Mouse (Mus musculus): ENCODE results near the gene Oas1a.
A peak's percentile ranks its signal among the peaks of the same experiment; 100 is the strongest.
"Not testable (repeated sequence)": the region's sequence is repeated elsewhere in the genome, so short reads cannot be mapped to it uniquely, and the experiment has no call there.

The Oas1a gene

GRCm38 (mm10) chr5:120906791-120907733, at the start of gene Oas1a:
Gene Oas1a (minus strand): TSS chr5:120907521.
- DNase-seq (ENCODE audit: low spot score in 2 of 2): peak in 1 of 2 experiments; percentile 47

GRCm38 (mm10) chr5:120953974-120954373, 46.7 kb upstream of the Oas1a start:
- no peak for DNase-seq (ENCODE audit: low spot score in 2 of 2)

GRCm38 (mm10) chr5:120952242-120952770, 45.0 kb upstream of the Oas1a start:
- no peak for DNase-seq (ENCODE audit: low spot score in 2 of 2)

- DNase-seq (ENCODE audit: low spot score in 2 of 2): no peak
Measured at GRCm38 (mm10) chr5:120942076-120942475, 34.8 kb upstream of the Oas1a start.

- DNase-seq (ENCODE audit: low spot score in 2 of 2): no peak
Measured at GRCm38 (mm10) chr5:120938586-120938985, 31.3 kb upstream of the Oas1a start.

- no peak for DNase-seq (ENCODE audit: low spot score in 2 of 2)
Measured at GRCm38 (mm10) chr5:120937841-120938240, 30.5 kb upstream of the Oas1a start.

- DNase-seq (ENCODE audit: low spot score in 2 of 2): no peak
Measured at GRCm38 (mm10) chr5:120933966-120934365, 26.6 kb upstream of the Oas1a start.

GRCm38 (mm10) chr5:120927036-120927435, 19.7 kb upstream of the Oas1a start:
- no peak for DNase-seq (ENCODE audit: low spot score in 2 of 2)

GRCm38 (mm10) chr5:120926311-120926710, 19.0 kb upstream of the Oas1a start:
- DNase-seq (ENCODE audit: low spot score in 2 of 2): not testable (repeated sequence)

GRCm38 (mm10) chr5:120924520-120924919, 17.2 kb upstream of the Oas1a start:
- not testable (repeated sequence) for DNase-seq (ENCODE audit: low spot score in 2 of 2)

- no peak for DNase-seq (ENCODE audit: low spot score in 2 of 2)
Measured at GRCm38 (mm10) chr5:120923969-120924368, 16.6 kb upstream of the Oas1a start.

GRCm38 (mm10) chr5:120920296-120920695, 13.0 kb upstream of the Oas1a start:
- no peak for DNase-seq (ENCODE audit: low spot score in 2 of 2)

- DNase-seq (ENCODE audit: low spot score in 2 of 2): not testable (repeated sequence)
Measured at GRCm38 (mm10) chr5:120919156-120919935, 12.0 kb upstream of the Oas1a start.

GRCm38 (mm10) chr5:120914204-120914603, 6.9 kb upstream of the Oas1a start, which contains the start of gene Oas1d:
Gene Oas1d (plus strand): TSS chr5:120914536.
- DNase-seq (ENCODE audit: low spot score in 2 of 2): not testable (repeated sequence)

- peak in 1 of 2 experiments; percentile 32 for DNase-seq (ENCODE audit: low spot score in 2 of 2)
Measured at GRCm38 (mm10) chr5:120908196-120908920, 1.0 kb upstream of the Oas1a start.

- DNase-seq (ENCODE audit: low spot score in 2 of 2): no peak
Measured at GRCm38 (mm10) chr5:120902056-120902455, 5.3 kb downstream of the Oas1a start.

- DNase-seq (ENCODE audit: low spot score in 2 of 2): no peak
Measured at GRCm38 (mm10) chr5:120900666-120901065, 6.7 kb downstream of the Oas1a start.

GRCm38 (mm10) chr5:120898726-120899125, 8.6 kb downstream of the Oas1a start:
- no peak for DNase-seq (ENCODE audit: low spot score in 2 of 2)

GRCm38 (mm10) chr5:120898307-120898706, 9.0 kb downstream of the Oas1a start:
- DNase-seq (ENCODE audit: low spot score in 2 of 2): peak in 1 of 2 experiments; percentile 57

- peak in 1 of 2 experiments; percentile 50 for DNase-seq (ENCODE audit: low spot score in 2 of 2)
Measured at GRCm38 (mm10) chr5:120895231-120895900, 12.0 kb downstream of the Oas1a start.

- DNase-seq (ENCODE audit: low spot score in 2 of 2): not testable (repeated sequence)
Measured at GRCm38 (mm10) chr5:120894692-120895091, 12.6 kb downstream of the Oas1a start.
